Mouse (Mus musculus) adrenal gland, postnatal 25 days (tissue): ENCODE results near the gene Frzb. TPM values are rescaled to one million over a fixed set of nuclear protein-coding genes. Genes with fewer than 3 reads are reported as not detected.
A peak's percentile ranks its signal among the peaks of the same experiment; 100 is the strongest.

ENCODE experiments used
- DNase-seq: peaks from one replicate; pipeline ENCODE4 v3.0.0; 2021; ENCODE audit warnings: mixed read lengths
- total RNA-seq: library from RNA; stranded (reverse); gene quantifications from 2 replicates; pipeline ENCODE4 v1.2.3, GENCODE M21; 2021

The Frzb gene
- total RNA-seq, 1 experiment from 2014 or later, result 335 TPM

GRCm38 (mm10) chr2:80430357-80431053 lies 16.9 kb downstream of the Frzb start:
- no peak for DNase-seq

- no peak for DNase-seq
Measured at GRCm38 (mm10) chr2:80423116-80423515, 24.3 kb downstream of the Frzb start.

GRCm38 (mm10) chr2:80421990-80422389 lies 25.4 kb downstream of the Frzb start:
- no peak for DNase-seq

GRCm38 (mm10) chr2:80416286-80416685 lies 31.1 kb downstream of the Frzb start:
- DNase-seq, result no peak

GRCm38 (mm10) chr2:80414387-80414786 lies 33.0 kb downstream of the Frzb start:
- no peak for DNase-seq

- no peak for DNase-seq
Measured at GRCm38 (mm10) chr2:80413124-80413523, 34.3 kb downstream of the Frzb start.

GRCm38 (mm10) chr2:80409893-80410574 lies 37.4 kb downstream of the Frzb start:
- no peak for DNase-seq

- DNase-seq, result no peak
Measured at GRCm38 (mm10) chr2:80404770-80405169, 42.7 kb downstream of the Frzb start.

GRCm38 (mm10) chr2:80398595-80399099 lies 48.8 kb downstream of the Frzb start:
- no peak for DNase-seq

- DNase-seq, result no peak
Measured at GRCm38 (mm10) chr2:80396864-80397263, 50.6 kb downstream of the Frzb start.

- DNase-seq, result no peak
Measured at GRCm38 (mm10) chr2:80396057-80396456, 51.4 kb downstream of the Frzb start.

- DNase-seq, result no peak
Measured at GRCm38 (mm10) chr2:80388341-80388740, 59.1 kb downstream of the Frzb start.

- no peak for DNase-seq
Measured at GRCm38 (mm10) chr2:80387668-80388067, 59.8 kb downstream of the Frzb start.

- DNase-seq, result no peak
Measured at GRCm38 (mm10) chr2:80386255-80386654, 61.2 kb downstream of the Frzb start.

GRCm38 (mm10) chr2:80384447-80384846 lies 63.0 kb downstream of the Frzb start:
- peak; percentile 16 for DNase-seq

GRCm38 (mm10) chr2:80379848-80380247 lies 67.6 kb downstream of the Frzb start:
- no peak for DNase-seq

GRCm38 (mm10) chr2:80374892-80375291 lies 72.5 kb downstream of the Frzb start:
- no peak for DNase-seq

- no peak for DNase-seq
Measured at GRCm38 (mm10) chr2:80371458-80371857, 76.0 kb downstream of the Frzb start.

Other genes with a start within 250 kb of the Frzb start
- gene Prdx6b, start 155.2 kb downstream of the Frzb start, total RNA-seq, result not detected in 2 replicates
- 45.6 and 55.0 TPM in 2 replicates for gene Dnajc10, start 132.2 kb downstream of the Frzb start, total RNA-seq
- gene Nckap1, start 133.8 kb upstream of the Frzb start, total RNA-seq, result 174 and 175 TPM in 2 replicates
- 19.9 and 24.0 TPM in 2 replicates for gene Dusp19, start 169.4 kb upstream of the Frzb start, total RNA-seq
- 29.6 and 31.8 TPM in 2 replicates for gene Nup35, start 169.6 kb upstream of the Frzb start, total RNA-seq